Mouse (Mus musculus) olfactory bulb, adult 2 months (tissue): ENCODE data around the gene Tmem202.

Source experiments
- CTCF ChIP-seq: fragments of 200-500 bp; IDR thresholded peaks from 2 replicates; pipeline ENCODE4 v1.5.1; 2012; ENCODE audit warnings: low read depth, mild to moderate bottlenecking, low read length, moderate library complexity; ENCODE audit not compliant: insufficient read depth
- POLR2A ChIP-seq: fragments of 200-500 bp; IDR thresholded peaks from 2 replicates; pipeline ENCODE4 v1.6.1; 2012; ENCODE audit warnings: mild to moderate bottlenecking, low read depth, low read length, moderate library complexity; ENCODE audit not compliant: insufficient read depth

DNA sequence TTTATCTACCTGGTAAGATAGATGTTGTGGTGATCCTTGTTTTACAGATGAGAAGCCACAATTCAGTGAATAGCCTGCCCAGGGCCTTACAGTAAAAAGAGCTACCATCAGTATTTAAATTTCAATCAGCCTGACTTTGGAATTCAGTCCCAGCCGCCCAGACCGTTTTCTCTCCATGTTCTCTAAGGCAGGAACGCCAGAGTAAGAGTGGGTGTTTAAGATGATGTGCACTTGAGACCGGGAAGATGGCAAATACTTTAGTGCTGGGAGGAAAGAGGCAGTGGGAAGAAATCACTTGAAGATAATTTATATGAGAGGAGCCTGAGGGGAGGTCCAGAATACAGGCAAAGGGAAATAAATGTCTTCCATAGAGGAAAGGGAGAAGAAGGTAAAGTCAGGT lies 10.4 kb upstream of the Tmem202 start:
- TF ChIP-seq CTCF, result no peak
- no peak for TF ChIP-seq POLR2A
